Mouse (Mus musculus) MEL (cell line): Measurements from ENCODE around the gene En2. TPM values are rescaled to one million over a fixed set of nuclear protein-coding genes. Genes with fewer than 3 reads are reported as not detected.

Experiments
- DNase-seq: peaks from one replicate; pipeline ENCODE4 v3.0.0; 2011; ENCODE audit warnings: low read depth, low spot score
- H3K27ac ChIP-seq: 2 replicates; pipeline ENCODE4 v1.5.1; 2012; ENCODE audit warnings: low read depth, mild to moderate bottlenecking, control low read depth, low read length, moderate library complexity; ENCODE audit not compliant: control insufficient read depth
- H3K27me3 ChIP-seq, 2 experiments: fragments of 150-350 bp in 1 of 2; sonication (generic) in 1 of 2; 2 replicates each; pipeline ENCODE4 v1.6.1; 2012; ENCODE audit warnings: low read length in 2 of 2, mild to moderate bottlenecking in 2 of 2, improper control_type of control experiment in 1 of 2, moderate library complexity in 1 of 2; ENCODE audit not compliant: insufficient read depth in 2 of 2, control insufficient read depth in 1 of 2
- H3K36me3 ChIP-seq, 2 experiments: 2 replicates each; pipeline ENCODE4 v1.6.1; 2012 to 2014; ENCODE audit warnings: low read length in 2 of 2, improper control_type of control experiment in 1 of 2, inconsistent platforms in 1 of 2, mild to moderate bottlenecking in 1 of 2; ENCODE audit not compliant: insufficient read depth in 2 of 2, control insufficient read depth in 1 of 2
- H3K4me1 ChIP-seq, 2 experiments: fragments of 150-350 bp in 1 of 2; sonication (generic) in 1 of 2; 2 replicates each; pipeline ENCODE4 v1.6.1; 2012; ENCODE audit warnings: low read length in 2 of 2, improper control_type of control experiment in 1 of 2, mild to moderate bottlenecking in 1 of 2; ENCODE audit not compliant: insufficient read depth in 2 of 2, control insufficient read depth in 1 of 2
- H3K4me3 ChIP-seq, 2 experiments: fragments of 150-350 bp in 1 of 2; sonication (generic) in 1 of 2; 2 replicates each; pipeline ENCODE4 v1.5.1; 2012; ENCODE audit warnings: low read depth in 2 of 2, low read length in 2 of 2, mild to moderate bottlenecking in 2 of 2, moderate library complexity in 2 of 2, control low read depth in 1 of 2, improper control_type of control experiment in 1 of 2; ENCODE audit not compliant: control insufficient read depth in 1 of 2, insufficient read depth in 1 of 2
- H3K79me2 ChIP-seq: 2 replicates; pipeline ENCODE4 v1.6.1; 2012; ENCODE audit warnings: mild to moderate bottlenecking, low read length, moderate library complexity; ENCODE audit not compliant: control insufficient read depth, poor library complexity, insufficient read depth
- H3K9ac ChIP-seq: 2 replicates; pipeline ENCODE4 v1.6.1; 2012; ENCODE audit warnings: low read depth, mild to moderate bottlenecking, control low read depth, low read length, moderate library complexity; ENCODE audit not compliant: control insufficient read depth, poor library complexity, severe bottlenecking
- H3K9me3 ChIP-seq: fragments of 150-350 bp; sonication (generic); replicated peaks from 2 replicates; pipeline ENCODE4 v1.6.1; 2012; ENCODE audit warnings: mild to moderate bottlenecking, low read length, improper control_type of control experiment, moderate library complexity; ENCODE audit not compliant: insufficient read depth
- BHLHE40 ChIP-seq: IDR thresholded peaks from 2 replicates; pipeline ENCODE4 v1.6.1; 2012; ENCODE audit warnings: low read depth, mild to moderate bottlenecking, inconsistent platforms, low read length, improper control_type of control experiment, borderline replicate concordance
- CHD1 ChIP-seq: IDR thresholded peaks from 2 replicates; pipeline ENCODE4 v1.6.1; 2012; ENCODE audit warnings: low read depth, mild to moderate bottlenecking, inconsistent platforms, low read length, improper control_type of control experiment
- CHD2 ChIP-seq: IDR thresholded peaks from 2 replicates; pipeline ENCODE4 v1.6.1; 2011; ENCODE audit warnings: low read length, improper control_type of control experiment
- E2F4 ChIP-seq: IDR thresholded peaks from 2 replicates; pipeline ENCODE4 v1.6.1; 2011; ENCODE audit warnings: low read depth, low read length, improper control_type of control experiment, borderline replicate concordance
- EP300 ChIP-seq, 2 experiments: IDR thresholded peaks; 2 replicates each; pipeline ENCODE4 v1.6.1; 2011; ENCODE audit warnings: improper control_type of control experiment in 2 of 2, low read length in 2 of 2, low read depth in 1 of 2, mild to moderate bottlenecking in 1 of 2
- ETS1 ChIP-seq: IDR thresholded peaks from 2 replicates; pipeline ENCODE4 v1.6.1; 2012; ENCODE audit warnings: low read depth, mild to moderate bottlenecking, inconsistent platforms, low read length, improper control_type of control experiment, moderate library complexity
- KAT2A ChIP-seq: conservative IDR thresholded peaks from 2 replicates; pipeline ENCODE4 v1.6.1; 2012; ENCODE audit warnings: low read depth, low read length, improper control_type of control experiment, inconsistent platforms
- MAFK ChIP-seq: IDR thresholded peaks from 2 replicates; pipeline ENCODE4 v1.6.1; 2011; ENCODE audit warnings: low read depth, mild to moderate bottlenecking, low read length, improper control_type of control experiment, borderline replicate concordance
- MEF2A ChIP-seq: IDR thresholded peaks from 2 replicates; pipeline ENCODE4 v1.6.1; 2014; ENCODE audit warnings: low read depth, mild to moderate bottlenecking, inconsistent platforms, low read length, improper control_type of control experiment; ENCODE audit not compliant: poor library complexity, insufficient replicate concordance, severe bottlenecking; ENCODE audit errors: extremely low read depth
- MYB ChIP-seq: IDR thresholded peaks from 2 replicates; pipeline ENCODE4 v1.6.1; 2011; ENCODE audit warnings: mild to moderate bottlenecking, low read depth, low read length, improper control_type of control experiment
- NRF1 ChIP-seq: IDR thresholded peaks from 2 replicates; pipeline ENCODE4 v1.6.1; 2014; ENCODE audit warnings: low read depth, mild to moderate bottlenecking, inconsistent platforms, low read length, improper control_type of control experiment, moderate library complexity; ENCODE audit not compliant: poor library complexity, insufficient read depth, severe bottlenecking
- POLR2A ChIP-seq, 2 experiments: IDR thresholded peaks; 2 replicates each; pipeline ENCODE4 v1.6.1; 2011 to 2012; ENCODE audit warnings: low read length in 2 of 2, mild to moderate bottlenecking in 2 of 2, control low read depth in 1 of 2, improper control_type of control experiment in 1 of 2, low read depth in 1 of 2, moderate library complexity in 1 of 2; ENCODE audit not compliant: control insufficient read depth in 1 of 2, insufficient read depth in 1 of 2, poor library complexity in 1 of 2
- POLR2AphosphoS2 ChIP-seq: IDR thresholded peaks from 2 replicates; pipeline ENCODE4 v1.6.1; 2011; ENCODE audit warnings: low read length, improper control_type of control experiment
- RAD21 ChIP-seq: IDR thresholded peaks from 2 replicates; pipeline ENCODE4 v1.6.1; 2011; ENCODE audit warnings: mild to moderate bottlenecking, low read depth, low read length, improper control_type of control experiment
- RCOR1 ChIP-seq: IDR thresholded peaks from 2 replicates; pipeline ENCODE4 v1.6.1; 2012; ENCODE audit warnings: low read depth, mild to moderate bottlenecking, inconsistent platforms, low read length, improper control_type of control experiment
- SMC3 ChIP-seq: IDR thresholded peaks from 2 replicates; pipeline ENCODE4 v1.6.1; 2011; ENCODE audit warnings: low read depth, low read length, improper control_type of control experiment
- TCF12 ChIP-seq: IDR thresholded peaks from 2 replicates; pipeline ENCODE4 v1.6.1; 2014; ENCODE audit warnings: low read depth, mild to moderate bottlenecking, inconsistent platforms, low read length, improper control_type of control experiment, moderate library complexity
- UBTF ChIP-seq: IDR thresholded peaks from 2 replicates; pipeline ENCODE4 v1.6.1; 2012; ENCODE audit warnings: low read depth, mild to moderate bottlenecking, inconsistent platforms, low read length, improper control_type of control experiment, moderate library complexity, borderline replicate concordance; ENCODE audit not compliant: insufficient read depth
- USF2 ChIP-seq, 2 experiments: IDR thresholded peaks; 2 replicates each; pipeline ENCODE4 v1.6.1; 2011 to 2012; ENCODE audit warnings: improper control_type of control experiment in 2 of 2, low read length in 2 of 2, borderline replicate concordance in 1 of 2, inconsistent platforms in 1 of 2, low read depth in 1 of 2, mild to moderate bottlenecking in 1 of 2; ENCODE audit not compliant: insufficient read depth in 1 of 2
- ZC3H11A ChIP-seq: IDR thresholded peaks from 2 replicates; pipeline ENCODE4 v1.6.1; 2012; ENCODE audit warnings: low read depth, mild to moderate bottlenecking, inconsistent platforms, low read length, improper control_type of control experiment
- ZKSCAN1 ChIP-seq: IDR thresholded peaks from 2 replicates; pipeline ENCODE4 v1.6.1; 2012; ENCODE audit warnings: low read depth, mild to moderate bottlenecking, inconsistent platforms, low read length, improper control_type of control experiment, moderate library complexity
- ZMIZ1 ChIP-seq: IDR thresholded peaks from 2 replicates; pipeline ENCODE4 v1.6.1; 2012; ENCODE audit warnings: low read depth, mild to moderate bottlenecking, inconsistent platforms, low read length, improper control_type of control experiment, moderate library complexity
- ZNF384 ChIP-seq: IDR thresholded peaks from 2 replicates; pipeline ENCODE4 v1.6.1; 2012; ENCODE audit warnings: low read depth, mild to moderate bottlenecking, inconsistent platforms, low read length, improper control_type of control experiment
- polyA plus RNA-seq, 2 experiments: library from polyadenylated mRNA; stranded (reverse) in 1 of 2; unstranded in 1 of 2; fragments of >175 nt in 1 of 2; fragments of >200 nt in 1 of 2; gene quantifications; 2 replicates each; pipeline versions ENCODE4 v1.2.1 to v1.2.4; 2012; ENCODE audit warnings: low replicate concordance in 2 of 2, low read depth in 1 of 2; ENCODE audit not compliant: insufficient read length in 2 of 2, insufficient read depth in 1 of 2, missing spikeins in 1 of 2
- total RNA-seq: library from RNA; depleted of rRNA; stranded (reverse); fragments of 300-350 nt; gene quantifications from 2 replicates; pipeline ENCODE4 v1.2.3, GENCODE M21; 2012

En2 gene
- total and polyA plus RNA-seq, 3 experiments, result not detected

- no peaks in the 10 kb centered on the region for H3K9me3 ChIP-seq
- no peak overlapping the region for H3K4me3 ChIP-seq
- H3K9ac ChIP-seq, result no peak overlapping the region
- DNase-seq, result no peak
- no peaks in the 10 kb centered on the region for H3K27me3 ChIP-seq
- TF ChIP-seq SMC3 (no peak), ZNF384 (no peak), POLR2AphosphoS2 (no peak), KAT2A (no peak), BHLHE40 (no peak), MEF2A (no peak), E2F4 (no peak), USF2 (IDR thresholded peaks at IDR 0.05; ENCODE audit: borderline replicate concordance in 1 of 2, insufficient read depth in 1 of 2, low read depth in 1 of 2, low read length in 2 of 2) (no peak), EP300 (IDR thresholded peaks at IDR 0.05; ENCODE audit: low read depth in 1 of 2, low read length in 2 of 2) (no peak), ZKSCAN1 (no peak), UBTF (no peak), CHD1 (no peak), NRF1 (no peak), CHD2 (no peak), ETS1 (no peak), TCF12 (no peak), ZMIZ1 (no peak), RCOR1 (no peak), RAD21 (no peak)
- no peaks in the 10 kb centered on the region for H3K36me3 ChIP-seq
- H3K79me2 ChIP-seq, result no peaks in the 10 kb centered on the region
- no peak overlapping the region for H3K27ac ChIP-seq
- no peaks in the 10 kb centered on the region for H3K4me1 ChIP-seq
These were observed 4.0 kb upstream of the En2 start for GRCm38 (mm10) chr5:28161383-28161937.

- H3K4me1 ChIP-seq, result no peaks in the 10 kb centered on the region
- H3K9ac ChIP-seq, result no peak overlapping the region
- no peaks in the 10 kb centered on the region for H3K9me3 ChIP-seq
- no peaks in the 10 kb centered on the region for H3K79me2 ChIP-seq
- H3K27me3 ChIP-seq, result no peaks in the 10 kb centered on the region
- no peak for TF ChIP-seq ZC3H11A
- TF ChIP-seq MAFK, result no peak
- no peak for TF ChIP-seq MYB
- no peak for TF ChIP-seq POLR2A (IDR thresholded peaks at IDR 0.05; ENCODE audit: control insufficient read depth in 1 of 2, insufficient read depth in 1 of 2, low read depth in 1 of 2, low read length in 2 of 2, poor library complexity in 1 of 2)
- no peak for TF ChIP-seq ETS1
- no peaks in the 10 kb centered on the region for H3K36me3 ChIP-seq
- no peak overlapping the region for H3K27ac ChIP-seq
- H3K4me3 ChIP-seq, result no peak overlapping the region
- DNase-seq, result no peak
These were observed 3.5 kb upstream of the En2 start for GRCm38 (mm10) chr5:28161938-28162402.
